In the genomic region with DNA sequence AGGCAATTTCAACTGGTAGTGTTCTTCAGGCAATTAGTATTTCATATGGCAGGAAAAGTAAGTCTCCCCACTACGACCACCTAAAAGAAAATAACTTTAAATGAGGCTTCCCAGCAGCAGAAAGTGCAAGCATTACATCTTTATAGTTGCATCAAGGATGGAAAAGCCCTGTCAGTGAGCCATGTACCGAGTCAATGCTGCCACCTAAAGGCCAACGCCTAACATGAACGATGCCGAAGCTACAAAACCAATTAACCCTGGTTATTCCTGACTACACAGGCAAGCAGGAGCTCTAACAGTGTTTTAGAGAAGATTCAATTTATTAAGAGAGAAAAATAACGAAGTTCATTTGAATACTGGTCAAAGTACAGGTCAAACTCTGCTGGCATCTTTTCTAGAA, we compare ENCODE assay signal across 9 mouse cellular contexts. TPM values are rescaled to one million over a fixed set of nuclear protein-coding genes. Genes with fewer than 3 reads are reported as not detected.
DNase-seq lines count a peak whose midpoint lies in the region; ATAC-seq and TF ChIP-seq lines count a peak whose summit lies in the region.
"Had no signal": no experiment of that assay in that cellular context is flagged by ENCODE, and none has a peak within 500 bp of the region (broad histone marks: within the 10 kb centered on the region; RNA-seq: fewer than 3 reads in every experiment).

No protein-coding gene starts in this region.

- no peak overlapping the region for H3K9ac ChIP-seq in kidney, embryonic 14.5 days (ENCODE audit: low read depth, low read length)

- no peak overlapping the region for H3K4me3 ChIP-seq in kidney, embryonic 14.5 days (ENCODE audit: low read length)
- no peak overlapping the region for H3K4me3 ChIP-seq in midbrain, embryonic 10.5 days
- H3K4me3 ChIP-seq: myocyte had no signal

- 6% methylated on average over 6 of the region's 6 CpGs for WGBS in kidney, embryonic 14.5 days
- 11% methylated on average over 6 of the region's 6 CpGs for WGBS in midbrain, embryonic 10.5 days

- no peaks in the 10 kb centered on the region for H3K27me3 ChIP-seq in kidney, embryonic 14.5 days (ENCODE audit: control insufficient read depth, insufficient read depth, low read length)
- H3K27me3 ChIP-seq in midbrain, embryonic 10.5 days (ENCODE audit: low read depth, poor library complexity, severe bottlenecking), result no peaks in the 10 kb centered on the region

- no peak overlapping the region for H3K4me2 ChIP-seq in kidney, embryonic 14.5 days (replicated peaks; ENCODE audit: low read depth, low read length)

- peaks cover 2% of the 10 kb centered on the region; the same call in 1 of the 2 replicates for H3K36me3 ChIP-seq in kidney, embryonic 14.5 days (ENCODE audit: control insufficient read depth, insufficient read depth, low read length)
- H3K36me3 ChIP-seq in midbrain, embryonic 10.5 days, result no peaks in the 10 kb centered on the region

- no peak; the same call in 1 of the 2 replicates for ATAC-seq in kidney, embryonic 14.5 days (ENCODE audit: low FRiP score, low TSS enrichment)
- ATAC-seq in erythroid progenitor cell, adult 5-6 weeks (replicated peaks; ENCODE audit: low FRiP score, poor library complexity, severe bottlenecking), result peak; percentile 76; the same call in 1 of the 2 replicates

- no peaks in the 10 kb centered on the region for H3K4me1 ChIP-seq in kidney, embryonic 14.5 days (ENCODE audit: control insufficient read depth, insufficient read depth, low read length)
- H3K4me1 ChIP-seq in midbrain, embryonic 10.5 days, result peaks cover 15% of the 10 kb centered on the region

- no peaks in the 10 kb centered on the region for H3K9me3 ChIP-seq in kidney, embryonic 14.5 days (ENCODE audit: control insufficient read depth, low read length)
- no peaks in the 10 kb centered on the region for H3K9me3 ChIP-seq in midbrain, embryonic 10.5 days (replicated peaks)

- TF ChIP-seq CTCF in brain, embryonic 14.5 days (IDR thresholded peaks at IDR 0.05; ENCODE audit: borderline replicate concordance, extremely low read depth, insufficient read depth, insufficient read length), result peak; percentile 90

- DNase-seq in kidney, adult 18-20 months, result peak; percentile 54
- peak; percentile 91 for DNase-seq in brain, embryonic 14.5 days (ENCODE audit: low read depth)
- DNase-seq in heart, postnatal 4 days, result peak; percentile 80
- DNase-seq in layer of hippocampus, postnatal 36 days, result peak; percentile 62 to 64
- DNase-seq in midbrain, embryonic 10.5 days (ENCODE audit: low spot score), result peak; percentile 46
- peak; percentile 18 to 45 for DNase-seq in spleen, adult 18-20 months

- H3K27ac ChIP-seq in kidney, embryonic 14.5 days (ENCODE audit: low read depth, low read length), result no peak overlapping the region
- no peak overlapping the region for H3K27ac ChIP-seq in midbrain, embryonic 10.5 days (replicated peaks)

- no peak for TF ChIP-seq POLR2A in brain, embryonic 14.5 days (IDR thresholded peaks at IDR 0.05; ENCODE audit: borderline replicate concordance, extremely low read depth, insufficient read depth, insufficient read length, poor library complexity, severe bottlenecking)

RNA-seq across cellular contexts. Expression of a gene that starts 32.0 kb away (rescaled TPM):
- 8.8 and 11.1 TPM in 2 replicates for polyA plus RNA-seq in kidney, embryonic 14.5 days (2014; fragmentation: Nextera tagmentation; extraction: Ambion mirVana)
- 19.7 and 30.9 TPM in 2 replicates for polyA plus RNA-seq in brain, embryonic 14.5 days (2012; rRNA removed)
- total RNA-seq in erythroid progenitor cell, adult 5-6 weeks (2015; ENCODE audit: low replicate concordance), result 5.4 and 12.6 TPM in 2 replicates
- total RNA-seq in erythroid progenitor cell, adult 5-6 weeks (2017; ENCODE audit: low replicate concordance), result 2.9 and 5.0 TPM in 2 replicates
- 10 to 100 TPM; 35.6 to 37.3 TPM for total RNA-seq in heart, postnatal 4 days (2021)
- 10 to 100 TPM; 53.8 to 55.6 TPM for total RNA-seq in layer of hippocampus, postnatal 36 days (2021)
- polyA plus RNA-seq in midbrain, embryonic 10.5 days (2016; fragmentation: Nextera tagmentation; extraction: Ambion mirVana), result 3.7 and 6.6 TPM in 2 replicates

Comparison
In these comparisons a context has a peak if more than half of its experiments do, and no peak if none do; other contexts are left out.
1. DNase-seq: peak in every context shown above with its lines; median percentile 91 in brain, embryonic 14.5 days; 80 in heart, postnatal 4 days; 63 in layer of hippocampus, postnatal 36 days; 54 in kidney, adult 18-20 months; 46 in midbrain, embryonic 10.5 days; 32 in spleen, adult 18-20 months.